Mouse (Mus musculus) c-Kit-positive CD71-positive TER-119-positive erythroid progenitor cells, embryonic 14.5 days (primary cell): Measurements from ENCODE around the gene Gm49380.

Source experiments
- DNase-seq: peaks from one replicate; pipeline ENCODE4 v3.0.0-alpha.2; 2013; ENCODE audit warnings: low spot score

Gm49380 gene

GRCm38 (mm10) chr9:44088877-44089608 lies 24.3 kb downstream of the Gm49380 start:
- no peak for DNase-seq

- DNase-seq, result no peak
These were observed 25.4 kb downstream of the Gm49380 start for GRCm38 (mm10) chr9:44087761-44088455.

GRCm38 (mm10) chr9:44086960-44087359 lies 26.3 kb downstream of the Gm49380 start:
- no peak for DNase-seq

- no peak for DNase-seq
These were observed 27.3 kb downstream of the Gm49380 start for GRCm38 (mm10) chr9:44085741-44086665.

GRCm38 (mm10) chr9:44085276-44085675 lies 28.0 kb downstream of the Gm49380 start:
- DNase-seq, result no peak

GRCm38 (mm10) chr9:44084659-44085229 lies 28.6 kb downstream of the Gm49380 start:
- peak; percentile 72 for DNase-seq

GRCm38 (mm10) chr9:44084236-44084635 lies 29.1 kb downstream of the Gm49380 start:
- no peak for DNase-seq

- DNase-seq, result no peak
These were observed 29.7 kb downstream of the Gm49380 start for GRCm38 (mm10) chr9:44083392-44084121.

GRCm38 (mm10) chr9:44082266-44082665 lies 31.0 kb downstream of the Gm49380 start:
- no peak for DNase-seq

- no peak for DNase-seq
These were observed 31.7 kb downstream of the Gm49380 start for GRCm38 (mm10) chr9:44081581-44081980.

- DNase-seq, result no peak
These were observed 32.3 kb downstream of the Gm49380 start for GRCm38 (mm10) chr9:44080953-44081352.

- no peak for DNase-seq
These were observed 33.1 kb downstream of the Gm49380 start for GRCm38 (mm10) chr9:44079997-44080780.

- DNase-seq, result no peak
These were observed 34.1 kb downstream of the Gm49380 start for GRCm38 (mm10) chr9:44078955-44079756.

- DNase-seq, result no peak
These were observed 35.0 kb downstream of the Gm49380 start for GRCm38 (mm10) chr9:44078136-44078797.

GRCm38 (mm10) chr9:44077266-44077910 lies 35.9 kb downstream of the Gm49380 start:
- no peak for DNase-seq

- DNase-seq, result peak; percentile 55
These were observed 36.6 kb downstream of the Gm49380 start for GRCm38 (mm10) chr9:44076764-44077120.

- DNase-seq, result no peak
These were observed 37.1 kb downstream of the Gm49380 start for GRCm38 (mm10) chr9:44075996-44076763.
